Mouse (Mus musculus) neural tube, embryonic 12.5 days (tissue): ENCODE results near the gene Spns1. TPM values are rescaled to one million over a fixed set of nuclear protein-coding genes. Genes with fewer than 3 reads are reported as not detected.
"Not testable (repeated sequence)": the region's sequence is repeated elsewhere in the genome, so short reads cannot be mapped to it uniquely, and the experiment has no call there.

Experiments
- ATAC-seq: fragments of 200-750 bp; cut with Nextera tagmentation; 2 replicates; pipeline ENCODE4 v1.8.0; 2017; ENCODE audit warnings: low read depth, mild to moderate bottlenecking, moderate TSS enrichment, moderate library complexity; ENCODE audit not compliant: low FRiP score
- H3K27ac ChIP-seq: fragments of 300-500 bp; sonication (generic); 2 replicates; pipeline ENCODE4 v1.5.1; 2016
- H3K27me3 ChIP-seq: fragments of 300-500 bp; sonication (generic); replicated peaks from 2 replicates; pipeline ENCODE4 v1.6.1; 2016; ENCODE audit warnings: mild to moderate bottlenecking
- H3K36me3 ChIP-seq: fragments of 300-500 bp; sonication (generic); 2 replicates; pipeline ENCODE4 v1.6.1; 2016; ENCODE audit warnings: mild to moderate bottlenecking
- H3K4me1 ChIP-seq: fragments of 300-500 bp; sonication (generic); 2 replicates; pipeline ENCODE4 v1.6.1; 2016
- H3K4me2 ChIP-seq: fragments of 300-500 bp; sonication (generic); replicated peaks from 2 replicates; pipeline ENCODE4 v1.6.1; 2016; ENCODE audit warnings: mild to moderate bottlenecking
- H3K4me3 ChIP-seq: fragments of 300-500 bp; sonication (generic); 2 replicates; pipeline ENCODE4 v1.5.1; 2016
- H3K9ac ChIP-seq: fragments of 300-500 bp; sonication (generic); 2 replicates; pipeline ENCODE4 v1.6.1; 2016; ENCODE audit warnings: mild to moderate bottlenecking
- H3K9me3 ChIP-seq: fragments of 300-500 bp; sonication (generic); 2 replicates; pipeline ENCODE4 v1.6.1; 2016; ENCODE audit warnings: mild to moderate bottlenecking
- WGBS: fragments of 180-500 bp; shearing (Covaris S2); methylation state at CpG from one replicate; pipeline ENCODE4 v1.1.7; 2016; 5-methylcytosine and 5-hydroxymethylcytosine counted together
- polyA plus RNA-seq: library from polyadenylated mRNA; unstranded; fragments of >200 nt; fragmentation: Nextera tagmentation; extraction: Ambion mirVana; gene quantifications from 2 replicates; pipeline ENCODE4 v1.2.1, GENCODE M21; 2016

The Spns1 gene
- polyA plus RNA-seq, result 70.2 and 72.6 TPM in 2 replicates

DNA sequence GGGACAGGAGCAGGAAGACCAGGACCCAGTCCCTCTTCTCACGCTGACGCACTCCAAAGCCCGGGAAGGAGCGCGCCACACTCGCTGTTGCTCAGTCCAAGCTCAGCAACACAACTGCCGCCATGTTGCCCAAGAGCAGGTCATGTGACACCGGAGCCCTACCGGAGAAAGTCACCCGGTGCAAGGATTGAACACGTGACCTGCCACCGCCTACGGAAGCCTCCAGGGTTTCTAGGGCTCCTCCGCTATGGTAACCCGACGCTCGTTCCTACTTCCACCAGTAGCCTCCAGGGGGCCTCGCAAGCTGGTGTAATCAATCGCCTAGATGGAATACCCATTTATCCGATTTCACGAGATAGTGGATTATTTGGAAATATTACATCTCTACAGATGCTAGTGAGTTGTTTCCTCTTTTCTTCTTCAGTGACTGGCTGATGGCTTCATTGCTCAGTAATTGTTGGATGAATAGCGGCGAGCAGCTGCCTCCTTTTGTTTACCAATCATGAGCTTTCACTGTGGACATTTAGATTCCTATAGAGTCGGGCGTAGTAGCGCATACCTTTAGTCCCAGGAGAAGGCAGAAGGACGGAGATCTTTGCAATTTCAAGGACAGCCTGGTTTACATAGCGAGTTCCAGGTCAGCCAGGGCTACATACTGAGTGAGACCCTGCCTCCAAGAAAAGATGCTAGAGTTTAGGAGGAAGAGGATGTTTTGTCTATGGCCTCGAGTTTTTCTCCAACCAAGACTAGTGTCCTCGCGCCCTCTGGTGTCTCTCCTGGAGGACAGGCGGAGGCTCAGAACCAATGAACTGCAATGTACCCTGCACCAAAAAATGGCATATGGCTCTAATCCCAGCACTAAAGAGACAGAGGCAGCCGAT lies at the start of gene Spns1:
Gene Spns1 (minus strand): TSS at position 173 of the 881 bp plus-strand sequence.
- H3K4me2 ChIP-seq, result peak within 1 kb of the TSS; percentile 99
- WGBS, result under 1% methylated on average over 33 of the region's 33 CpGs
- peak within 1 kb of the TSS; percentile 85 for H3K4me3 ChIP-seq
- peak within 1 kb of the TSS; percentile 88 for H3K9ac ChIP-seq
- H3K27ac ChIP-seq, result peak within 1 kb of the TSS; percentile 42; the same call in 1 of the 2 replicates
- ATAC-seq, result peak; percentile 97
- no peaks in the 10 kb centered on the region for H3K27me3 ChIP-seq
- H3K36me3 ChIP-seq, result peaks cover 23% of the 10 kb centered on the region
- H3K9me3 ChIP-seq, result no peaks in the 10 kb centered on the region
- H3K4me1 ChIP-seq, result peaks cover 18% of the 10 kb centered on the region

- 81% methylated on average over 6 of the region's 6 CpGs for WGBS
- H3K4me1 ChIP-seq, result peaks cover under 1% of the 10 kb centered on the region; the same call in 1 of the 2 replicates
- no peak overlapping the region for H3K9ac ChIP-seq
- H3K9me3 ChIP-seq, result no peaks in the 10 kb centered on the region
- no peak overlapping the region for H3K4me2 ChIP-seq
- H3K27ac ChIP-seq, result no peak overlapping the region
- H3K4me3 ChIP-seq, result no peak overlapping the region
- H3K27me3 ChIP-seq, result no peaks in the 10 kb centered on the region
- H3K36me3 ChIP-seq, result no peaks in the 10 kb centered on the region
- ATAC-seq, result no peak
Measured at GRCm38 (mm10) chr7:126424161-126424560, 46.9 kb upstream of the Spns1 start.

DNA sequence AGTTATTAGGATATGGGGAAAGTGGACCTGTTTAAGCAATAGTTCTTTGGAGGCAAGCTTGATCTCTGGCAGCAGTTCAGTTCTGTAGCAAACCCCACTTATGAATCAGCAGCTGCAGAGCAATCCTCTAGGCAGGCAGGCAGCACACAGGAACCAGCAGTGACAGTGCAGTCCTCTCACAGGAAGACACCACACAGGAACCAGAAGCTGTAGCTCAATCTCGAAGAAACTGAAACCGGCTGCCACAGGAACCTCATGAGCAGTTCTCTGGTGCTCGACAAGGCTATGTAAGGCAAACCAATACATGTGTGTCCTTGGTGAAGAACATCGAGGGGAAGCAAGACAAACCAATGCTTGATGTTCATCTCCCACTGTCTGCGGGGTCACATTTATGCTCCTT lies 44.5 kb upstream of the Spns1 start:
- H3K9me3 ChIP-seq, result no peaks in the 10 kb centered on the region
- no peaks in the 10 kb centered on the region for H3K36me3 ChIP-seq
- no peak overlapping the region for H3K4me2 ChIP-seq
- WGBS, result 88% methylated on average over 5 of the region's 5 CpGs
- H3K27ac ChIP-seq, result no peak overlapping the region
- no peak for ATAC-seq
- H3K27me3 ChIP-seq, result no peaks in the 10 kb centered on the region
- no peak overlapping the region for H3K9ac ChIP-seq
- no peaks in the 10 kb centered on the region for H3K4me1 ChIP-seq
- no peak overlapping the region for H3K4me3 ChIP-seq

DNA sequence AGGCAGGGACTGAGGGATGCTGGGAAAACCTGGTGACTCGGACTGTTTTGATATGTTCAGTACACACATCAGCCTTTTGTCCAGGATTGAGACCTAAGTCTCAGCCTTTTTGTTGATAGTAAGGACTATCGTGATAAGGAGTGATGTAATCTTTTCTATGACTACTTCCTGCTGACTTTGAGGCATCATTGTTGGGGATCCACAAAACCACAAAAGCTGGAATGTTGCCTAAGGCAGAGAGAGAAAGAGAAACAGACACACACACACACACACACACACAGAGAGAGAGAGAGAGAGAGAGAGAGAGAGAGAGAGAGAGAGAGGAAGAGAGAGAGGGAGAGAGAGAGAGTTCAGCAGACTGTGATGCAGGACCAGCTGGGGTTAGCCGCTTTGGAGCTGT lies 41.2 kb upstream of the Spns1 start:
- 77% methylated on average over 3 of the region's 3 CpGs for WGBS
- Histone ChIP-seq H3K9ac (no peak overlapping the region), H3K27me3 (no peaks in the 10 kb centered on the region), H3K4me3 (no peak overlapping the region), H3K4me2 (no peak overlapping the region), H3K4me1 (no peaks in the 10 kb centered on the region), H3K36me3 (no peaks in the 10 kb centered on the region), H3K9me3 (no peaks in the 10 kb centered on the region), H3K27ac (no peak overlapping the region)
- no peak for ATAC-seq

DNA sequence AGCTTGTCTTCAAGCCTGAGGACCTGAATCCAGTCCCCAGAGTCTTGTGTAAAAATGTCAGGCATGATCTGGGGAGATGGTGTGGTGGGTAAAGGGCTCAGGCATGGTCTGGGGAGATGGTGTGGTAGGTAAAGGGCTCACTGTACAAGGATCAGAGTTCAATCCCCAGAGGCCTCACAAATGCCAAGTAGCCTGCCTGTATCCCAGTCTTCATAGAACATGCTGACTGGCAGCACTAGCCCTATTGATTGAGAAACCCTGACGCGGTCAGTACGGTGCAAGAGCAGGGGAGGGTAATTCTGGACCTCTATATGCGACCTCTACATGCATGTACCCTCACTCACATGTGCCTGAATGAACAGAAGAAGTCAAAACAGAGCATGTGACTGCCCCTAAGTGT lies 40.4 kb upstream of the Spns1 start:
- Histone ChIP-seq H3K36me3 (no peaks in the 10 kb centered on the region), H3K9ac (no peak overlapping the region), H3K9me3 (no peaks in the 10 kb centered on the region), H3K27ac (no peak overlapping the region), H3K27me3 (no peaks in the 10 kb centered on the region), H3K4me1 (no peaks in the 10 kb centered on the region), H3K4me3 (no peak overlapping the region), H3K4me2 (no peak overlapping the region)
- 83% methylated on average over 4 of the region's 4 CpGs for WGBS
- ATAC-seq, result no peak

DNA sequence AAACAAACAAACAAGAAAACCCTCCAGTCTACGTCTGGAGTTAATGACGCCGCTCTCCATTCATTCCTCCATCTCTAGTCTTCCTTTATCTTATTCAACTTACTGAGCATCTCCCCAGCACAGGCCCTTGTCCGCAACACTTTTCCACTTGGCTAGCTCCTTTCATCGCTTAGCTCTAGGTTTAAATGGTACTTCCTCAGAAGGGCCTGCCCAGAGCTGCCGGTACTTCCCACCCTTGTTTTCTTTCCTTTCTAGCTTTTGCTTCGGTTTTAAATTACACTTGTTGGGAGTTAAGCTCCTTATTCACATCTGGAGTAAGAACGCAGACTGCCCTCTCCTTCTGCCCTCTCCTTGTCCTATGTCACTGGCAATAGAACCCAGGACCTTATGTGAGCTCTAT lies 39.8 kb upstream of the Spns1 start:
- no peak overlapping the region for H3K27ac ChIP-seq
- ATAC-seq, result no peak

GRCm38 (mm10) chr7:126416615-126417014 lies 39.4 kb upstream of the Spns1 start:
- 67% methylated on average over 2 of the region's 2 CpGs for WGBS
- no peak overlapping the region for H3K27ac ChIP-seq

More for the DNA sequence above, 39.8 kb upstream of the Spns1 start:
- Histone ChIP-seq H3K4me2 (no peak overlapping the region), H3K27me3 (no peaks in the 10 kb centered on the region), H3K36me3 (no peaks in the 10 kb centered on the region), H3K9me3 (no peaks in the 10 kb centered on the region), H3K9ac (no peak overlapping the region), H3K4me3 (no peak overlapping the region), H3K4me1 (no peaks in the 10 kb centered on the region)
- 22% methylated on average over 8 of the region's 8 CpGs for WGBS

GRCm38 (mm10) chr7:126414725-126415124 lies 37.5 kb upstream of the Spns1 start, which contains the start of gene Cd19:
Cd19 (minus strand) TSS chr7:126414889.
- Histone ChIP-seq H3K27ac (no peak within 1 kb of the TSS), H3K9ac (no peak within 1 kb of the TSS), H3K9me3 (no peaks in the 10 kb centered on the region), H3K4me1 (no peaks in the 10 kb centered on the region), H3K36me3 (no peaks in the 10 kb centered on the region), H3K27me3 (no peaks in the 10 kb centered on the region), H3K4me2 (no peak within 1 kb of the TSS), H3K4me3 (no peak within 1 kb of the TSS)
- ATAC-seq, result no peak
- 93% methylated on average over 6 of the region's 6 CpGs for WGBS

More at GRCm38 (mm10) chr7:126416615-126417014, 39.4 kb upstream of the Spns1 start:
- ATAC-seq, result no peak
- no peaks in the 10 kb centered on the region for H3K27me3 ChIP-seq
- no peak overlapping the region for H3K4me3 ChIP-seq
- H3K4me2 ChIP-seq, result no peak overlapping the region
- H3K36me3 ChIP-seq, result no peaks in the 10 kb centered on the region
- H3K4me1 ChIP-seq, result no peaks in the 10 kb centered on the region
- H3K9me3 ChIP-seq, result no peaks in the 10 kb centered on the region
- no peak overlapping the region for H3K9ac ChIP-seq

- Histone ChIP-seq H3K9ac (no peak overlapping the region), H3K4me1 (no peaks in the 10 kb centered on the region), H3K4me2 (no peak overlapping the region)
Measured at GRCm38 (mm10) chr7:126411061-126411460, 33.8 kb upstream of the Spns1 start.

DNA sequence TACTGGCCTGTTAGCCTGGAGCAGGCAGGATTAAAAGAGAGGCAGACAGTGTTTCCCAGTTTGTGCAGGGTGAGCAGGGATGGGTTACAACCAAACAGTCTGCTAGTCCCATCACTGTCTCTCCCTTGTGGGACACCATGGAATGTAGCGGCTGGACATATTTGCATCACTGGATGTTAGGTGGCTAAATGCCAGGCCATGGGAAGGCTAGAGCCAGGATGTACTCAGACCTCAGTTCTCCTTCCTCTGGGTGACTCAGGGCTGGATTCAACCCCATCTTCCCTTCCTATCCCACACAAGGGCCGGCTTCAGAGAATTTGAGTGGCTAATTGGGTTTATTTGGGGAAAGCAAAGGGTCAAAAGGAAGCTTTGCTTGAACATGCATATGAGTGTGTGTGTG lies 31.4 kb upstream of the Spns1 start:
- H3K9me3 ChIP-seq, result no peaks in the 10 kb centered on the region
- 0 out of 2 replicates have a peak, but pooled peaks cover 3% of the 10 kb centered on the region for H3K27me3 ChIP-seq
- H3K36me3 ChIP-seq, result no peaks in the 10 kb centered on the region
- no peak for ATAC-seq
- H3K27ac ChIP-seq, result no peak overlapping the region
- H3K4me3 ChIP-seq, result no peak overlapping the region
- no peak overlapping the region for H3K9ac ChIP-seq
- WGBS, result 90% methylated on average over 2 of the region's 2 CpGs
- no peak overlapping the region for H3K4me2 ChIP-seq
- no peaks in the 10 kb centered on the region for H3K4me1 ChIP-seq

More at GRCm38 (mm10) chr7:126411061-126411460, 33.8 kb upstream of the Spns1 start:
- no peaks in the 10 kb centered on the region for H3K9me3 ChIP-seq
- H3K27ac ChIP-seq, result no peak overlapping the region
- H3K27me3 ChIP-seq, result 0 out of 2 replicates have a peak, but pooled peaks cover 3% of the 10 kb centered on the region
- no peak for ATAC-seq
- 85% methylated on average over 4 of the region's 4 CpGs for WGBS
- H3K36me3 ChIP-seq, result no peaks in the 10 kb centered on the region
- H3K4me3 ChIP-seq, result no peak overlapping the region

GRCm38 (mm10) chr7:126402518-126402917 lies 25.3 kb upstream of the Spns1 start:
- H3K27me3 ChIP-seq, H3K9me3 ChIP-seq, ATAC-seq, H3K4me1 ChIP-seq, H3K27ac ChIP-seq, H3K4me3 ChIP-seq, H3K36me3 ChIP-seq, H3K9ac ChIP-seq, H3K4me2 ChIP-seq: not testable (repeated sequence)
- 77% methylated on average over 8 of the region's 8 CpGs for WGBS

DNA sequence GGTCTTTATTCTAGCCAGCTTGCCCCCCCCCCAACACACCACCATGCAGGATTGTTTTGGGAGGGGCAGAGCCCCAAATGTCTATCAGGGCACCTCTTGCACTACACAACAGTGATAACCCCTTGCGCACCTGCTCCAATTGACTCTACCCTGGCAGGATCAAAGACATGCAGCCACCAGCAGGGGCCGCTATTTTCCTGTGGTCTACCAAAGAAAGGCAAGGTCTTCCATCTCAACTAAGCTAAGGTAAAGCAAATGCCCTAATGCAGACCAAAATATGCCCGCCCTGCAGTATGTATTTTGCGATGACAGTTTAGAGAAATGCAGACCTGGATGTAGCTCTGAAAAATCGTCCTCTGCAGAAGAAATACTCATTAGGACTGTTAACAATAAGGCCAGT lies 22.3 kb upstream of the Spns1 start:
- H3K9me3 ChIP-seq, result no peaks in the 10 kb centered on the region
- H3K36me3 ChIP-seq, result no peaks in the 10 kb centered on the region
- 13% methylated on average over 5 of the region's 5 CpGs for WGBS
- H3K4me2 ChIP-seq, result no peak overlapping the region
- H3K4me1 ChIP-seq, result peaks cover 7% of the 10 kb centered on the region
- H3K27me3 ChIP-seq, result no peaks in the 10 kb centered on the region
- no peak overlapping the region for H3K27ac ChIP-seq
- no peak overlapping the region for H3K4me3 ChIP-seq
- ATAC-seq, result no peak
- H3K9ac ChIP-seq, result no peak overlapping the region
